Mouse (Mus musculus): ENCODE data around the gene Tbc1d8. TPM values are rescaled to one million over a fixed set of nuclear protein-coding genes. Genes with fewer than 3 reads are reported as not detected.

Gene Tbc1d8
- total RNA-seq, 2 experiments from 2014 or later, result 6.3 to 7.8 TPM

- intact Hi-C loops (cut with DNase I), result no loop called here
- DNase-seq, result no peak
These were observed 105.2 kb downstream of the Tbc1d8 start for GRCm38 (mm10) chr1:39373378-39373777.

GRCm38 (mm10) chr1:39372220-39372843 is 106.2 kb downstream of the Tbc1d8 start:
- intact Hi-C loops (cut with DNase I), result no loop called here
- DNase-seq, result no peak

- no peak for DNase-seq
- intact Hi-C loops (cut with DNase I), result no loop called here
These were observed 108.1 kb downstream of the Tbc1d8 start for GRCm38 (mm10) chr1:39370431-39370830.

- no peak for DNase-seq
- intact Hi-C loops (cut with DNase I), result no loop called here
These were observed 110.2 kb downstream of the Tbc1d8 start for GRCm38 (mm10) chr1:39368267-39368841.

- DNase-seq, result peak; percentile 98
- intact Hi-C loops (cut with DNase I), result no loop called here
These were observed 110.8 kb downstream of the Tbc1d8 start, which contains the start of gene Rpl31 for GRCm38 (mm10) chr1:39367601-39368266. Gene Rpl31, plus strand, starts transcription at chr1:39367842.

- intact Hi-C loops (cut with DNase I), result no loop called here
- DNase-seq, result no peak
These were observed 111.5 kb downstream of the Tbc1d8 start for GRCm38 (mm10) chr1:39367045-39367444.

GRCm38 (mm10) chr1:39365562-39365961 is 113.0 kb downstream of the Tbc1d8 start:
- DNase-seq, result no peak
- intact Hi-C loops (cut with DNase I), result no loop called here

- no peak for DNase-seq
- intact Hi-C loops (cut with DNase I), result no loop called here
These were observed 116.1 kb downstream of the Tbc1d8 start for GRCm38 (mm10) chr1:39362515-39362893.

GRCm38 (mm10) chr1:39361754-39362514 is 116.6 kb downstream of the Tbc1d8 start:
- intact Hi-C loops (cut with DNase I), result no loop called here
- DNase-seq, result no peak

- intact Hi-C loops (cut with DNase I), result no loop called here
- no peak for DNase-seq
These were observed 129.1 kb downstream of the Tbc1d8 start for GRCm38 (mm10) chr1:39349427-39349826.

GRCm38 (mm10) chr1:39349001-39349400 is 129.6 kb downstream of the Tbc1d8 start:
- DNase-seq, result no peak

GRCm38 (mm10) chr1:39344981-39345600 is 133.5 kb downstream of the Tbc1d8 start:
- no peak for DNase-seq

More at GRCm38 (mm10) chr1:39349001-39349400, 129.6 kb downstream of the Tbc1d8 start:
- intact Hi-C loops (cut with DNase I), result no loop called here

GRCm38 (mm10) chr1:39343242-39343641 is 135.3 kb downstream of the Tbc1d8 start:
- DNase-seq, result no peak
- intact Hi-C loops (cut with DNase I), result loop anchor here (5.0 kb wide), 1 partner anchor 141 kb away; no protein-coding TSS in a partner anchor

More at GRCm38 (mm10) chr1:39344981-39345600, 133.5 kb downstream of the Tbc1d8 start:
- intact Hi-C loops (cut with DNase I), result loop anchor here (5.0 kb wide), 1 partner anchor 143 kb away; no protein-coding TSS in a partner anchor

GRCm38 (mm10) chr1:39341807-39342206 is 136.7 kb downstream of the Tbc1d8 start:
- DNase-seq, result no peak
- intact Hi-C loops (cut with DNase I), result loop anchor here (5.0 kb wide), 1 partner anchor 140 kb away; no protein-coding TSS in a partner anchor

- intact Hi-C loops (cut with DNase I), result loop anchor here (1.0 to 5.0 kb wide), 2 partner anchors 138 to 329 kb away; no protein-coding TSS in a partner anchor
- no peak for DNase-seq
These were observed 137.9 kb downstream of the Tbc1d8 start for GRCm38 (mm10) chr1:39340647-39341046.

GRCm38 (mm10) chr1:39340156-39340555 is 138.4 kb downstream of the Tbc1d8 start:
- intact Hi-C loops (cut with DNase I), result loop anchor here (1.0 to 5.0 kb wide), 2 partner anchors 138 to 329 kb away; no protein-coding TSS in a partner anchor
- no peak for DNase-seq

- no peak for DNase-seq
- intact Hi-C loops (cut with DNase I), result no loop called here
These were observed 139.1 kb downstream of the Tbc1d8 start for GRCm38 (mm10) chr1:39339455-39339854.

GRCm38 (mm10) chr1:39338831-39339230 is 139.7 kb downstream of the Tbc1d8 start:
- DNase-seq, result no peak
- intact Hi-C loops (cut with DNase I), result no loop called here

GRCm38 (mm10) chr1:39336788-39337187 is 141.8 kb downstream of the Tbc1d8 start:
- DNase-seq, result no peak
- intact Hi-C loops (cut with DNase I), result no loop called here

- intact Hi-C loops (cut with DNase I), result no loop called here
- no peak for DNase-seq
These were observed 142.9 kb downstream of the Tbc1d8 start for GRCm38 (mm10) chr1:39335561-39336196.
